Mouse (Mus musculus) natural killer cell, adult 2 months (primary cell): ENCODE measurements around the gene Gm26741.

Experiments
- DNase-seq, 2 experiments: peaks; one replicate each; pipeline ENCODE4 v3.0.0; 2022; ENCODE audit warnings: low spot score in 2 of 2

The Gm26741 gene

GRCm38 (mm10) chr10:52389438-52389837, 30.9 kb downstream of the Gm26741 start:
- DNase-seq: no peak

- no peak for DNase-seq
Measured at GRCm38 (mm10) chr10:52391208-52391607, 32.6 kb downstream of the Gm26741 start.

GRCm38 (mm10) chr10:52396647-52397046, 38.1 kb downstream of the Gm26741 start:
- no peak for DNase-seq

GRCm38 (mm10) chr10:52398715-52399114, 40.1 kb downstream of the Gm26741 start:
- DNase-seq: no peak

- DNase-seq: no peak
Measured at GRCm38 (mm10) chr10:52399722-52400121, 41.2 kb downstream of the Gm26741 start.

GRCm38 (mm10) chr10:52405160-52405559, 46.6 kb downstream of the Gm26741 start:
- no peak for DNase-seq

GRCm38 (mm10) chr10:52407526-52407925, 49.0 kb downstream of the Gm26741 start:
- DNase-seq: no peak
